Mouse (Mus musculus): Measurements from ENCODE around the gene Gm17631.
"Not testable (repeated sequence)": the region's sequence is repeated elsewhere in the genome, so short reads cannot be mapped to it uniquely, and the experiment has no call there.

Gene Gm17631

DNA sequence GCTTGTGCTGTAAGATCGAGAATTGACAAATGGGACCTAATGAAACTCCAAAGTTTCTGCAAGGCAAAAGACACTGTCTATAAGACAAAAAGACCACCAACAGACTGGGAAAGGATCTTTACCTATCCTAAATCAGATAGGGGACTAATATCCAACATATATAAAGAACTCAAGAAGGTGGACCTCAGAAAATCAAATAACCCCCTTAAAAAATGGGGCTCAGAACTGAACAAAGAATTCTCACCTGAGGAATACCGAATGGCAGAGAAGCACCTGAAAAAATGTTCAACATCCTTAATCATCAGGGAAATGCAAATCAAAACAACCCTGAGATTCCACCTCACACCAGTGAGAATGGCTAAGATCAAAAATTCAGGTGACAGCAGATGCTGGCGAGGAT is at the start of gene Gm17631:
Gene Gm17631, plus strand, starts transcription at position 301 of the 400 bp plus-strand sequence.
- DNase-seq (ENCODE audit: extremely low spot score, low spot score) = not testable (repeated sequence)

DNA sequence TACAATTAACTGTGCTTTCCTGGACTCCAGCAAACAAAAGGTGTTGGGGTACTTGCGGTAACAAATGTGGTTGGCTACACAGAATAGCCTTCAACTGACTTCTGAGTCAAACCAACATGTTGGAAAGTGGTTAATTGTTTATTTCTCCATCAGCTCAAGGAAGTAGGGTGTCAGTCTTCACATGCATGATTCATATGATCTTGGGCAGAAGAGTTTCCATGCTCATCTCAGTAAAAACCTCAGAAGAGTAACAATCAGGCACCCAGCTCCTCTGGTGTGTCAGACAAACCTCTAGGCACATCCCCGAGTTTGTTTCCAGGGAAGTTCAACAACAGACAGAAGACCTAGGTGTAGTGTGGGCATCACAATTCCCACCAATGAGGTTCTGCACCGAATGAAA is 44.7 kb upstream of the Gm17631 start:
- DNase-seq (ENCODE audit: extremely low spot score, low spot score) = no peak

DNA sequence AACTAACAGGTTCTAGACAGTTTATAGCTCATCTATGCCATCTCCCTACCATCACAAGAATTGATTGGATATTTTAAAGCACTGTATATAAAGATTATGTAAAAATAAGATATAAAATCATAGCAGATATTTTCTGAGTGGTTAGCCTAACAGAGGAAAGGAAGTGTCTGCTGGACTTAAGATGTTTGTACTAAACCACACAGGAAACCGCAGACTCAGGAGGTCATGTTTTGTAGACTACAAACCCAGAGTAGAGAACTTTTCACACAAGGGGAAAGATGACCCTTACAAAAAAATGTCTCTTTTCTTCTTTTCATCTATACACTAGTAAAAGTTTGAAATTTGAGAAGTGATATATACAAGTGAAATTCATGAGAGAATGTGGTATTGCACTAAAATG is 38.4 kb upstream of the Gm17631 start:
- no peak for DNase-seq (ENCODE audit: extremely low spot score, low spot score)

GRCm38 (mm10) chr6:129825559-129825958 is 36.9 kb upstream of the Gm17631 start:
- no peak for DNase-seq (ENCODE audit: extremely low spot score, low spot score)

GRCm38 (mm10) chr6:129876549-129876948 is 14.1 kb downstream of the Gm17631 start, which contains the start of gene Klra17:
Klra17 (minus strand) TSS chr6:129876672.
- no peak for DNase-seq (ENCODE audit: extremely low spot score, low spot score)

DNA sequence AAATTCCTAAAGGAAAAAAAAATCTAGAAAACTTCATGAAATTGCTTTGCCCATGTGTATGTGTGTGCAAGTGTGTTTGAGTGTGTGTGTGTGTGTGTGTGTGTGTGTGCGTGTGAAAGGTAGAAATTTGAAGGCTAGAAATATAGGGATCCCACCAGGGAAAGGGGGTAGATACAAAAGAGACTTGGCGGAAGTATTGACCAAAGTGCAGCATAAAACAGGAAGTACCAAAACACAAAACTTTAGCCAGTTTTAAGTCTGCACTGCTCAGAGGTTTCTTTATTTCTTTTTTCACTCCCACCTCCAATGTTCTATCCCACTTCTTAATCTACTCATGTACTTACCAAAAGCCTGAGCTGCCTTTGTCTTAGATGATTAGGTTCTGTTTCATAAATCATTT is 20.1 kb downstream of the Gm17631 start:
- DNase-seq (ENCODE audit: extremely low spot score, low spot score) = no peak

Measured in neural tube, embryonic 10.5 days (tissue).